Mouse (Mus musculus) layer of hippocampus, postnatal 10 days (tissue): ENCODE data around the gene Eif4a1. TPM values are rescaled to one million over a fixed set of nuclear protein-coding genes. Genes with fewer than 3 reads are reported as not detected.
"Not testable (repeated sequence)": the region's sequence is repeated elsewhere in the genome, so short reads cannot be mapped to it uniquely, and the experiment has no call there.

Experiments used
- DNase-seq, 2 experiments: peaks; one replicate each; pipeline ENCODE4 v3.0.0; 2021; ENCODE audit warnings: low spot score in 2 of 2
- long read RNA-seq: library from polyadenylated mRNA; stranded (forward); transcript quantifications from one replicate; pipeline ENCODE4 v2.0.0, GENCODE M21; 2023
- total RNA-seq, 2 experiments: library from RNA; stranded (reverse); gene quantifications; 2 replicates each; pipeline ENCODE4 v1.2.3; 2021

The Eif4a1 gene
- total RNA-seq = 100 to 1,000 TPM; 492 to 501 TPM
- long read RNA-seq, transcript Eif4a1-213 (11 exons, 1,774 nt) = major isoform, 187 of 224 reads
- long read RNA-seq, partial matches to known transcripts = 30 of 224 reads
- long read RNA-seq, other reads (novel, unspliced or antisense) = 7 of 224 reads

- peak; percentile 100 for DNase-seq
Observed at GRCm38 (mm10) chr11:69672211-69672706, at the start of gene Eif4a1. Eif4a1 (minus strand) TSS chr11:69672423.

- no peak for DNase-seq
Observed at GRCm38 (mm10) chr11:69720852-69721251, 48.6 kb upstream of the Eif4a1 start.

DNA sequence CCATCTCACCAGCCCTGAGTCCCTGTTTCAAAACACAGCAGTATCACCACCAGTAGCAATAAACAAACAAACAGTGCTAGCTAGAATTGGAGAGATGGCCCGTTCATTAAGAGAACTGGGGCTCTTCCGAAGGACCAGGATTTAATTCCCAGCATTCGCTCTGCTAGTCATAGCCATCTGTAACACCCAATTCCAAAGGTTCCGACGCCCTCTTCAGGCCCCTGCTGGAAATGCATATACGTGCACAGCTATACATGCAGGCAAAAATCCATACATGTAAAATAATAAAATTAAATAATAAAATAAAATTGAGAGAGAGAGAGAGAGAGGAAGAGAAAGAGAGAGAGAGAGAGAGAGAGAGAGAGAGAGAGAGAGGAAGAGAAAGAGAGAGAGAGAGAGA, 47.2 kb upstream of the Eif4a1 start:
- DNase-seq = no peak

DNA sequence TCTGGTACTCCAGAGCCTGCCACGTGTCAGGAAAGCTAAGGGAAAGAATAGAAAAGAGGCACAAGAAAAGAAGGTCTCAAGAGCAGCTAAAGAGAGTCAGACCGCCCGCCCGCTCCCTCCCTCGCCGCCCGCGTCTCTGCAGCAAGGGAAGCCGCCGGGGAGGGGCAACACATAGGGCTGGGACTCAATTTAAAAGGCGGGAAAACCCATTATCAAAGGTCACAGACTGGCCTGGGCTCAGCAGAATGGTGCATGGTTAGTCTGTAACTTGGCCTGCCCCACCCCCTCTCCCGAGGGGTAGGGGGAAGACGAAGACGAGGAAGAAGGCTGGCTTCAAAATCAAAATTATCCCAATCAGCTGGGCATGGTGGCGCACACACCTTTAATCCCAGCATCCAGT, 46.4 kb upstream of the Eif4a1 start:
- no peak for DNase-seq

GRCm38 (mm10) chr11:69716953-69717352, 44.7 kb upstream of the Eif4a1 start:
- no peak for DNase-seq

- DNase-seq = no peak
Observed at GRCm38 (mm10) chr11:69715929-69716328, 43.7 kb upstream of the Eif4a1 start.

- peak; percentile 38 to 47 for DNase-seq
Observed at GRCm38 (mm10) chr11:69715482-69715881, 43.3 kb upstream of the Eif4a1 start.

DNA sequence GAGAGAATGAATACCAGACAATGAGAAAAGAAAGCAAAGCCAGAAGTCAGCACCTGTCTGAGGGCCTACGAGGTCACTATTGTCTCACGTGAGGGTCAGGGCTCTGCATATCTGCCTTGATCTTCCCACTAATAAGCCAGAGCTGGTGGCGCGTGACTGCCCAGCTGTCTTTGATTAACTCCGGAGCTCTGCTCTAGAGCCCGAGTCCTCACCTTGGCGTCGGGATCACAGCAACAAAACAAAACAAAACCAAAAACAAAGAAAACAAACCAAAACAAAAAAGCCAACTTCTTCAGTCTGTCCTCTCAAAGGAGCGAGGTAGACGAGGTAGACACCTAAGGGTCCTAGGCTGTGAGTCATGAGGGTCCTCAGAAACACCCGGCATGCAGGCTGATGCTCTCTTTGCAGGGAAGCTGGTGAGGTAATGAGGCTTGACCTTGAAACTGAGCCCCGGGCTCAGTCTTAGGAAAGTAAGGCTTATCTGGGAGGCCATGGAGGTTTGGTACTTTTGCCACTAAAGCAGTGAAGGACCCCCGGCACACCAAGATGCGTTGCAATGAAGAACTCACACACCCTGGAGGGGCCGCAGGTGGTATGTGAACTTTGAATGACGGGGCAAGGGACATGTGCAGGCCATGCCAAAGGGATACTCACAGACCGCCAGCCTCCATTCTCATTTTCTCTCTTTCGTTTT, 42.6 kb upstream of the Eif4a1 start:
- DNase-seq = no peak

DNA sequence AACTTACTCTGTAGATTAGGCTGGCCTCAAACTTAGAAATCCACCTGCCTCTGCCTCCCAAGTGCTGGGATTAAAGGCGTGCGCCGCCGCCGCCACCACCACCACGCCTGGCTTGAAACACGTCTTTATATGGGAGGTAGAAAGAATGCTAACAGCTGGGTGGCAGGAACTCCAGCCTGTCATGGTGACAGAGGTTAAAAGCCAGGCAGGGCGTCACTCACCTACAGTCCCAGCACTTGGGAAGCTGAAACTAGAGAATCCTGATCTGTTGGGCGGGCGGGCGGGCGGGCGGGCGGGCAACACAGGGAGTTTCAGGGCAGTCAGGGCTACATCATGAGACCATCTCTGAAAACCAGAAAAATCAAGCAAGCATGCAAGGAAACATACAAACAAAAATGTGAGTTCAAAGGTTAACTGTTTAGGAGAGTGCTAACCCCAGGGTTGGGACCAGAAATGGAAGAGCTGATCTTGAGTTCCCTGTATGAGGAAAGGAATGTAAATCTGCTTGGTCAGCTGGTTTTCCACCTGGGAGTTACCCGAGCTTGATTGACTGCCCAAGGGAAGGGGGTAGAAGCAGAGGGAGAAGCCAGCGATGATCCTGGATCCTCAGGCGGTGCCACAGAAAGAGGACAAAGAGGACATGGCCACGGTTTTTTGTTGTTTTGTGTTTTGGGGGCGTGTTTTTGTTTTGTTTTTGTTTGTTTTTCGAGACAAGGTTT, 40.9 kb upstream of the Eif4a1 start:
- no peak for DNase-seq

GRCm38 (mm10) chr11:69711082-69711481, 38.9 kb upstream of the Eif4a1 start:
- DNase-seq = no peak

DNA sequence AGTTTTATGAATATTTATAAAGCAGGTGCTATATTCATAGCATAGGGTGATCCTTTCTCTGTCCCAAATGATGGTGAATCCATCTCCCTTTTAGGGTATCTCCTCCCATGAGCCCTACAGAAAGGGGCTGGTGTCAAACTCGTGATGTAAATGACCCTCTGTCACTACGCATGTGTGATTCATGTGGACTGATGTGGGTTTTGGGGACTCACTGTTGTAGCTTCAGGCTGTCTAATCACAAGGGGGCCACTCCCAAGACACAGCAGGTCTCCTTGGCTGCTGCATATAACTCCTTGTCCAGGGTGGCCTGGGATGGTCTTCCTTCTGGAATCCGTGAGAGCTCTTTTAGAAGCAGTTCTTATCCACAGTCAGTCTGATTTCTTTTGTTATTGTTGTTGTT, 38.2 kb upstream of the Eif4a1 start:
- DNase-seq = no peak

- peak in 1 of 2 experiments; percentile 21 for DNase-seq
Observed at GRCm38 (mm10) chr11:69709554-69710446, 37.6 kb upstream of the Eif4a1 start.

DNA sequence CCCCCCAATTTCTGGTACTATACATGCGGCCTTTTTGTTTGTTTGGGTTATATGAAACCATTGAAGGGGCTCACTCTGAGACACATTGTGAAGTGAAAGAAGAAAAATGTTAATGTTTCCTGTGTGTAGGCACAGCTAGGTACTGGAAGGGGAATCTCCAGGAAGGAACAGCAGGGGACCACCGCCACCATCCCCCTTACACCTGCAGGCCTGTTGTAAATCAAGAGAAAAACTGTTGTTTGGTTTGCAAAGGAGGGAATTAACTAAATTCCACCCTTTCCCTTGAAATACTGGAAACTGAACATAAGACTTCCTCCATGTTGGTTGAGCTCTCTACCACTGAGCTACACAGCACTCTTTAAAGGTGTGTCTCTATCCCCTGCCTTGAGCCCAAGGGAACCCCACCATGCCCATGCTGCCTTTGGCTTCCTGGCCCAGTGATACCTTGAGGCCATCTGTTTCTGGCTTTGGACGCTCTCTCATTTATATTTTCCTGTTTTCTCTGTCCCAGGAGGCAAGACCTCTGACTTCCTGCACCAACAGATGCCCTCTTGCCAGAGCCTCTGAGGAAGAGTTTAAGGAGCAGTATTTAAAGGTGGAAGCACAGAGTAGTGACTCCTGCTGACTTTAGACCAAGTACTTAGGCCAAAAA, 36.5 kb upstream of the Eif4a1 start:
- no peak for DNase-seq

DNA sequence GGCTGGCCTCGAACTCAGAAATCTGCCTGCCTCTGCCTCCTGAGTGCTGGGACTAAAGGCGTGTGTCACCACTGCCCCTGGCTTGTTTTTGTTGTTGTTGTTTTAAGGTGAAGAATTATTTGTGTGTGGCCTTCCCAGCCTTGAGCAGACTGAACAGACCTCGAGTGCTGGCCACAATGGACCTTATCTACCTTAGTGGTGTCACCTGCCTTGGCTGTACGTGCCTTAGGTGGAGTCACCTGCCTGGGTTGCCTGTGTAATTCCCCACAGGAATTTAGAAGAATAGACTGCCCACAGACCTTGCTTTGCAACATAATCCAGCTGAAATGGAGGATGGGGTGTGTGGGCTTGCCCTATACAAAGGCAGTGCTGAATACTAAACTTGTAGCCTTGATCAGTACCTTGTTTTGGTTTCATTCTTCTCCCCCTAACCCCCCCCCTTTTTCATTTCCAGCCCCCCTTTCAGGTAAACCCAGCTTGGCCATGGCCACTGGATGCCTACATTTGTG, 35.7 kb upstream of the Eif4a1 start:
- no peak for DNase-seq

DNA sequence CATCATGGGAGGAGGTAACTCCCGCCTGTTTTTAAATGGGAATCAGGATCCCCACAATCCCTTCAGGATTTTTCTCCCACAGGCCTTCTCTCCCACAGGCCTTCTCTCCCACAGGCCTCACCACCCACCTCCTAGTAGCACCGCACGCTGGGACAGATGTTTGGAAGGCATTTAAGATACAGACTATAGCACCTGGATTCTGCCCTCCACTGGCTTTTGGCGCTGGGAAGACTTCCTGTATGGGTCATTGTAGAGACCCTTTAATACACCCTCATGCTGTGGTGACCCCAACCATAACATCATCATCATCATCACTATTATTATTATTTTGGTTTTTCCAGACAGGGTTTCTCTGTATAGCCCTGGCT, 35.2 kb upstream of the Eif4a1 start:
- DNase-seq = no peak

GRCm38 (mm10) chr11:69706775-69707479, 34.7 kb upstream of the Eif4a1 start:
- peak; percentile 51 to 62 for DNase-seq

DNA sequence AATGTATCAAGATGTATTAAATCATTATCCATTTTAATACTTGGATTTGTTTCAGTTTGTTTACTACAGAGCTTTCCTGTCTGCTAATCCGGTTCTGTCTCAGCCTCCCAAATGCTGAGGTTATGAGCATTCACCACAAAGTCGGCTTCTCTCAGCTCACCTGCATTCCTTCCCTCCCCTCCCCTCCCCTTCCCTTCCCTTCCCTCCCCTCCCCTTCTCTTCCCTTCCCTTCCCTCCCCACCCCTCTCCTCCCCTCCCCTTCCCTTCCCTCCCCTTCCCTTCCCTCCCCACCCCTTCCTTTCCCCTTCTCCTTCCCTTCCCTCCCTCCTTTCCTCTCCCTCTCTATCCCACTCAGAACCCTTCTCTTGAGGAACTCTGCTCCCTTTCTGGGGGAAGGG, 32.4 kb upstream of the Eif4a1 start:
- no peak for DNase-seq

- DNase-seq = no peak
Observed at GRCm38 (mm10) chr11:69703814-69704612, 31.8 kb upstream of the Eif4a1 start.

DNA sequence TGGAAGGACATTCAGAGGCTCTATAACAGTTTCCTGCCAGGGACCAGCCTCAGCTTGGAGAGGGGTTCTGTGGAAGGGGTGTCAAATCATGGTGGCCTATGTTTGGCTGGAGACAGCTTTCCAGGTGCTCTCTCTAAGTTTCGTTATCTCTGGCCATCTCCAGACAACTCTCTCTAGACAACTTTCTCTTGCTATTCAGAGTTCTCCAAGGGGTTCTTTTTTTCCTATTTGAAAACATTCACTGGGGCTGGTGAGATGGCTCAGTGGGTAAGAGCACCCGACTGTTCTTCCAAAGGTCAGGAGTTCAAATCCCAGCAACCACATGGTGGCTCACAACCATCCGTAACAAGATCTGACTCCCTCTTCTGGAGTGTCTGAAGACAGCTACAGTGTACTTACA, 31.2 kb upstream of the Eif4a1 start:
- not testable (repeated sequence) for DNase-seq
